Mouse (Mus musculus): ENCODE measurements around the gene Selenbp2. TPM values are rescaled to one million over a fixed set of nuclear protein-coding genes. Genes with fewer than 3 reads are reported as not detected.
"Not testable (repeated sequence)": the region's sequence is repeated elsewhere in the genome, so short reads cannot be mapped to it uniquely, and the experiment has no call there.

Gene Selenbp2
- total and polyA plus RNA-seq, 3 experiments, result 35.7 to 67.0 TPM; not detected in 1

- H3K79me2 ChIP-seq (ENCODE audit: control insufficient read depth, insufficient read depth, low read length, poor library complexity); H3K36me3 ChIP-seq (ENCODE audit: control insufficient read depth in 1 of 2, insufficient read depth in 2 of 2, low read length in 2 of 2); H3K27me3 ChIP-seq (ENCODE audit: control insufficient read depth in 1 of 2, insufficient read depth in 2 of 2, low read length in 2 of 2); H3K9me3 ChIP-seq (replicated peaks; ENCODE audit: insufficient read depth, low read length); H3K9ac ChIP-seq (ENCODE audit: control insufficient read depth, low read depth, low read length, poor library complexity, severe bottlenecking); H3K27ac ChIP-seq (ENCODE audit: control insufficient read depth, low read depth, low read length); H3K4me3 ChIP-seq (ENCODE audit: control insufficient read depth in 1 of 2, insufficient read depth in 1 of 2, low read depth in 2 of 2, low read length in 2 of 2): not testable (repeated sequence)
- H3K4me1 ChIP-seq (ENCODE audit: control insufficient read depth in 1 of 2, insufficient read depth in 2 of 2, low read length in 2 of 2), result peaks cover 3 to 14% of the 10 kb centered on the region in 2 experiments
- peak; percentile 32 for DNase-seq (ENCODE audit: low read depth, low spot score)
- peak; percentile 51 for TF ChIP-seq RAD21 (IDR thresholded peaks at IDR 0.05; ENCODE audit: low read depth, low read length)
- peak; percentile 40; the same call in 1 of the 2 replicates for TF ChIP-seq ZC3H11A (IDR thresholded peaks at IDR 0.05; ENCODE audit: low read depth, low read length)
- TF ChIP-seq SMC3 (IDR thresholded peaks at IDR 0.05; ENCODE audit: low read depth, low read length), result peak; percentile 53
- peak; percentile 35 to 88 (median 58); a peak in 5 of 6 replicates for TF ChIP-seq CTCF (IDR thresholded peaks at IDR 0.05 in 2 of 3, conservative IDR thresholded peaks at IDR 0.05 in 1 of 3; ENCODE audit: control insufficient read depth in 1 of 3, insufficient read depth in 1 of 3, low read depth in 2 of 3, low read length in 3 of 3, poor library complexity in 1 of 3, severe bottlenecking in 1 of 3)
These were observed 10.0 kb downstream of the Selenbp2 start for GRCm38 (mm10) chr3:94703364-94703763.

GRCm38 (mm10) chr3:94710591-94710990, 17.2 kb downstream of the Selenbp2 start:
- peaks cover 8 to 16% of the 10 kb centered on the region in 2 experiments; a peak in 3 of 4 replicates for H3K27me3 ChIP-seq (ENCODE audit: control insufficient read depth in 1 of 2, insufficient read depth in 2 of 2, low read length in 2 of 2)
- not testable (repeated sequence) for H3K27ac ChIP-seq (ENCODE audit: control insufficient read depth, low read depth, low read length); H3K4me3 ChIP-seq (ENCODE audit: control insufficient read depth in 1 of 2, insufficient read depth in 1 of 2, low read depth in 2 of 2, low read length in 2 of 2); DNase-seq (ENCODE audit: low read depth, low spot score); H3K79me2 ChIP-seq (ENCODE audit: control insufficient read depth, insufficient read depth, low read length, poor library complexity); H3K9me3 ChIP-seq (replicated peaks; ENCODE audit: insufficient read depth, low read length); H3K4me1 ChIP-seq (ENCODE audit: control insufficient read depth in 1 of 2, insufficient read depth in 2 of 2, low read length in 2 of 2); H3K9ac ChIP-seq (ENCODE audit: control insufficient read depth, low read depth, low read length, poor library complexity, severe bottlenecking); H3K36me3 ChIP-seq (ENCODE audit: control insufficient read depth in 1 of 2, insufficient read depth in 2 of 2, low read length in 2 of 2)

GRCm38 (mm10) chr3:94713424-94713823, 20.1 kb downstream of the Selenbp2 start:
- H3K4me1 ChIP-seq (ENCODE audit: control insufficient read depth in 1 of 2, insufficient read depth in 2 of 2, low read length in 2 of 2), result not testable (repeated sequence)

GRCm38 (mm10) chr3:94718253-94718652, 24.9 kb downstream of the Selenbp2 start:
- not testable (repeated sequence) for DNase-seq (ENCODE audit: low read depth, low spot score); H3K27ac ChIP-seq (ENCODE audit: control insufficient read depth, low read depth, low read length); H3K36me3 ChIP-seq (ENCODE audit: control insufficient read depth in 1 of 2, insufficient read depth in 2 of 2, low read length in 2 of 2); H3K9ac ChIP-seq (ENCODE audit: control insufficient read depth, low read depth, low read length, poor library complexity, severe bottlenecking); H3K4me3 ChIP-seq (ENCODE audit: control insufficient read depth in 1 of 2, insufficient read depth in 1 of 2, low read depth in 2 of 2, low read length in 2 of 2); H3K79me2 ChIP-seq (ENCODE audit: control insufficient read depth, insufficient read depth, low read length, poor library complexity); H3K27me3 ChIP-seq (ENCODE audit: control insufficient read depth in 1 of 2, insufficient read depth in 2 of 2, low read length in 2 of 2); H3K4me1 ChIP-seq (ENCODE audit: control insufficient read depth in 1 of 2, insufficient read depth in 2 of 2, low read length in 2 of 2); H3K9me3 ChIP-seq (replicated peaks; ENCODE audit: insufficient read depth, low read length)

More at GRCm38 (mm10) chr3:94713424-94713823, 20.1 kb downstream of the Selenbp2 start:
- H3K27me3 ChIP-seq (ENCODE audit: control insufficient read depth in 1 of 2, insufficient read depth in 2 of 2, low read length in 2 of 2), result peaks cover 8 to 16% of the 10 kb centered on the region in 2 experiments
- not testable (repeated sequence) for DNase-seq (ENCODE audit: low read depth, low spot score); H3K79me2 ChIP-seq (ENCODE audit: control insufficient read depth, insufficient read depth, low read length, poor library complexity); H3K27ac ChIP-seq (ENCODE audit: control insufficient read depth, low read depth, low read length); H3K9me3 ChIP-seq (replicated peaks; ENCODE audit: insufficient read depth, low read length); H3K4me3 ChIP-seq (ENCODE audit: control insufficient read depth in 1 of 2, insufficient read depth in 1 of 2, low read depth in 2 of 2, low read length in 2 of 2); H3K9ac ChIP-seq (ENCODE audit: control insufficient read depth, low read depth, low read length, poor library complexity, severe bottlenecking); H3K36me3 ChIP-seq (ENCODE audit: control insufficient read depth in 1 of 2, insufficient read depth in 2 of 2, low read length in 2 of 2)
